Mouse (Mus musculus): Measurements from ENCODE around the gene Pip4k2c. TPM values are rescaled to one million over a fixed set of nuclear protein-coding genes. Genes with fewer than 3 reads are reported as not detected.

The Pip4k2c gene
- 22.7 and 22.9 TPM in 2 replicates for polyA plus RNA-seq (2014; fragmentation: Nextera tagmentation; extraction: Ambion mirVana)

- peak; percentile 98 for ATAC-seq (ENCODE audit: insufficient number of reproducible peaks, insufficient read depth, low FRiP score, low read depth)
- peak within 1 kb of the TSS; percentile 39; the same call in 1 of the 2 replicates for H3K27ac ChIP-seq (ENCODE audit: low read length)
- H3K36me3 ChIP-seq (ENCODE audit: control insufficient read depth, insufficient read depth, low read length) = peaks cover 6% of the 10 kb centered on the region; the same call in 1 of the 2 replicates
- H3K9ac ChIP-seq (replicated peaks; ENCODE audit: low read depth, low read length) = peak within 1 kb of the TSS; percentile 77
- no peaks in the 10 kb centered on the region for H3K27me3 ChIP-seq (ENCODE audit: control insufficient read depth, insufficient read depth, low read length)
- no peaks in the 10 kb centered on the region for H3K9me3 ChIP-seq (ENCODE audit: control insufficient read depth, low read depth, low read length)
- peak within 1 kb of the TSS; percentile 90 for H3K4me2 ChIP-seq (replicated peaks; ENCODE audit: low read depth, low read length)
- under 1% methylated on average over 47 of the region's 47 CpGs for WGBS
- H3K4me1 ChIP-seq (ENCODE audit: control insufficient read depth, insufficient read depth, low read length) = no peaks in the 10 kb centered on the region
- H3K4me3 ChIP-seq (ENCODE audit: low read depth, low read length) = peak within 1 kb of the TSS; percentile 86
Observed at GRCm38 (mm10) chr10:127211414-127211854, at the start of gene Pip4k2c. Gene Pip4k2c, minus strand, starts transcription at chr10:127211585.

DNA sequence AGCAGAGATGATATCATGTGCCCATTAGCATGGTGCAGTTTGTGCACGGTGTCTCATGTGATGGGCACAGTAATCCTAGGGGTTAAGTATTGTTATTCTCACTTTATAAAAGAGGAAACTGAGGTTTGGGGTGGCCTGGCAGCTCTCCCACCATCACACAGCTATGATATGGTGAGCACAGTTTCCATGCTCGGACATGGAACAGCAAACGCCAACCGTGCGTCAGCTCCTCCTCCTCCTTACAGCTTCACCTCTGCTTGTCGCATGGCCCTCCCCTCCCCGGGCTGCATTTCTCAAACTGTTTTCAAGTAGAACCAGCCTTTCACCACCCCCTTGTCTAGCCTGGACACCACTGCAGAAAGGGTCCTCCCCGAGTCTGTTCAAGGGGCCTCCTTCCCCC lies 47.1 kb upstream of the Pip4k2c start:
- Histone ChIP-seq H3K4me1 (ENCODE audit: control insufficient read depth, insufficient read depth, low read length) (peaks cover 4% of the 10 kb centered on the region; the same call in 1 of the 2 replicates), H3K27ac (ENCODE audit: low read length) (no peak overlapping the region), H3K36me3 (ENCODE audit: control insufficient read depth, insufficient read depth, low read length) (no peaks in the 10 kb centered on the region), H3K9me3 (ENCODE audit: control insufficient read depth, low read depth, low read length) (no peaks in the 10 kb centered on the region), H3K4me2 (replicated peaks; ENCODE audit: low read depth, low read length) (no peak overlapping the region), H3K9ac (replicated peaks; ENCODE audit: low read depth, low read length) (no peak overlapping the region), H3K4me3 (ENCODE audit: low read depth, low read length) (no peak overlapping the region), H3K27me3 (ENCODE audit: control insufficient read depth, insufficient read depth, low read length) (0 out of 2 replicates have a peak, but pooled peaks cover 3% of the 10 kb centered on the region)
- WGBS = 75% methylated on average over 8 of the region's 8 CpGs
- no peak for ATAC-seq (ENCODE audit: insufficient number of reproducible peaks, insufficient read depth, low FRiP score, low read depth)

DNA sequence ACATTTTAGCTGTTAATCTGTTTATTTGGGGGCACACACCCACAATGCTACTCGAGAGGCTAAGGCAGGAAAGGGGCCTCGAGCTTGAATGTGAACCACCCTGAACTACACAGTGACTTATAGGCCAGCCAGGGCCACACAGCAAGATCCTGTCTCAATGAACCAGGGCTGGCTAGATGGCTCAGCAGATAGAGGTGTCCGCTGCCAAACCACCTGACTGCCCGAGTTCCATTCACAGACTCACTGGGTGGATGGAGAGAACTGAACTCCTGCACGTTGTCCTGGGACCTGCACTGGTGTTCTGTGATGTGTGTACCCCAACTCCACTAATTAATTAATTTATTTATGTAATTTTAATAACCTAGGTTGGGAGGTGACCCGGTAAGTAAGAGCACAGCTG lies 46.4 kb upstream of the Pip4k2c start:
- ATAC-seq (ENCODE audit: insufficient number of reproducible peaks, insufficient read depth, low FRiP score, low read depth) = no peak
- Histone ChIP-seq H3K9ac (replicated peaks; ENCODE audit: low read depth, low read length) (no peak overlapping the region), H3K4me2 (replicated peaks; ENCODE audit: low read depth, low read length) (no peak overlapping the region)

DNA sequence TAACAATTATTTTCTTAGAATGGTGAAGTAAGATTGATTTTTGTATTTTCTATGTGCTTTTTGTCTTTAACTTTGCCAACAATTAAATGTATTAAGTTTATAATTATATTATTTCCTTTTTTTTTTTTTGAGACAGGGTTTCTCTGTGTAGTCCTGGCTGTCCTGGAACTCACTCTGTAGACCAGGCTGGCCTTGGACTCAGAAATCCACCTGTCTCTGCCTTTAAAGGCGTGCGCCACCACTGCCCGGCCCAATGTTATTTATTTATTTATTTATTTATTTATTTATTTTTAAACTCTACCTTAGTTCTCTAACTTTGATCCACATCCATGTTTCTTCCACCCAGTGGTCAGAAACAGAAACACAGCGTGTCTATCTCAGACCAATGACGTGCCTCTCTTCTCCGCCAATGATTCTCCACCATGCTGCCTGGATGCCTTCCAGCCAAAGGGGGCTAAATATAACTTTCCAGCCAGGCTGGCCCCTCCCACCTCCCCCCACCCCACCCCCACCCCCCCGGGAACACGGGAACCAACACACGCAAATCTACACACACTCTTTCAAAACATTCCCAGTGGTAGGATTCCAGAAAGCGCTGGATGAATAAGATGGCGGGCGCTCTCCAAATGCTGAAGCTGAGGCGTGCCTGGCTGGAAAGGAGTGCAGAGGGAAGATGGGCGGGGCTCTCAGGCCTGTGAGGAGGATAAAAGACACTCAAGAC lies 44.4 kb upstream of the Pip4k2c start:
- Histone ChIP-seq H3K9me3 (ENCODE audit: control insufficient read depth, low read depth, low read length) (no peaks in the 10 kb centered on the region), H3K36me3 (ENCODE audit: control insufficient read depth, insufficient read depth, low read length) (no peaks in the 10 kb centered on the region), H3K27ac (ENCODE audit: low read length) (no peak overlapping the region), H3K27me3 (ENCODE audit: control insufficient read depth, insufficient read depth, low read length) (no peaks in the 10 kb centered on the region), H3K4me1 (ENCODE audit: control insufficient read depth, insufficient read depth, low read length) (no peaks in the 10 kb centered on the region), H3K4me3 (ENCODE audit: low read depth, low read length) (no peak overlapping the region), H3K4me2 (replicated peaks; ENCODE audit: low read depth, low read length) (no peak overlapping the region), H3K9ac (replicated peaks; ENCODE audit: low read depth, low read length) (no peak overlapping the region)
- ATAC-seq (ENCODE audit: insufficient number of reproducible peaks, insufficient read depth, low FRiP score, low read depth) = peak; percentile 77; the same call in 1 of the 2 replicates
- 20% methylated on average over 14 of the region's 14 CpGs for WGBS

More for the DNA sequence above, 46.4 kb upstream of the Pip4k2c start:
- no peak overlapping the region for H3K27ac ChIP-seq (ENCODE audit: low read length)
- H3K9me3 ChIP-seq (ENCODE audit: control insufficient read depth, low read depth, low read length) = no peaks in the 10 kb centered on the region
- 80% methylated on average over 6 of the region's 6 CpGs for WGBS
- no peak overlapping the region for H3K4me3 ChIP-seq (ENCODE audit: low read depth, low read length)
- H3K36me3 ChIP-seq (ENCODE audit: control insufficient read depth, insufficient read depth, low read length) = no peaks in the 10 kb centered on the region
- H3K4me1 ChIP-seq (ENCODE audit: control insufficient read depth, insufficient read depth, low read length) = peaks cover 4% of the 10 kb centered on the region; the same call in 1 of the 2 replicates
- 0 out of 2 replicates have a peak, but pooled peaks cover 3% of the 10 kb centered on the region for H3K27me3 ChIP-seq (ENCODE audit: control insufficient read depth, insufficient read depth, low read length)

- 82% methylated on average over 5 of the region's 5 CpGs for WGBS
- no peaks in the 10 kb centered on the region for H3K9me3 ChIP-seq (ENCODE audit: control insufficient read depth, low read depth, low read length)
- ATAC-seq (ENCODE audit: insufficient number of reproducible peaks, insufficient read depth, low FRiP score, low read depth) = no peak
- no peak overlapping the region for H3K9ac ChIP-seq (replicated peaks; ENCODE audit: low read depth, low read length)
- no peaks in the 10 kb centered on the region for H3K36me3 ChIP-seq (ENCODE audit: control insufficient read depth, insufficient read depth, low read length)
- H3K4me2 ChIP-seq (replicated peaks; ENCODE audit: low read depth, low read length) = no peak overlapping the region
- H3K27ac ChIP-seq (ENCODE audit: low read length) = no peak overlapping the region
- no peaks in the 10 kb centered on the region for H3K4me1 ChIP-seq (ENCODE audit: control insufficient read depth, insufficient read depth, low read length)
- H3K4me3 ChIP-seq (ENCODE audit: low read depth, low read length) = no peak overlapping the region
- H3K27me3 ChIP-seq (ENCODE audit: control insufficient read depth, insufficient read depth, low read length) = no peaks in the 10 kb centered on the region
Observed at GRCm38 (mm10) chr10:127250810-127251209, 39.4 kb upstream of the Pip4k2c start.

GRCm38 (mm10) chr10:127238241-127238824 lies 26.9 kb upstream of the Pip4k2c start:
- no peak overlapping the region for H3K27ac ChIP-seq (ENCODE audit: low read length)
- H3K4me1 ChIP-seq (ENCODE audit: control insufficient read depth, insufficient read depth, low read length) = no peaks in the 10 kb centered on the region
- no peak overlapping the region for H3K4me3 ChIP-seq (ENCODE audit: low read depth, low read length)
- H3K27me3 ChIP-seq (ENCODE audit: control insufficient read depth, insufficient read depth, low read length) = no peaks in the 10 kb centered on the region
- no peak overlapping the region for H3K4me2 ChIP-seq (replicated peaks; ENCODE audit: low read depth, low read length)
- no peak overlapping the region for H3K9ac ChIP-seq (replicated peaks; ENCODE audit: low read depth, low read length)
- WGBS = 67% methylated on average over 18 of the region's 18 CpGs
- no peaks in the 10 kb centered on the region for H3K36me3 ChIP-seq (ENCODE audit: control insufficient read depth, insufficient read depth, low read length)
- H3K9me3 ChIP-seq (ENCODE audit: control insufficient read depth, low read depth, low read length) = no peaks in the 10 kb centered on the region
- no peak for ATAC-seq (ENCODE audit: insufficient number of reproducible peaks, insufficient read depth, low FRiP score, low read depth)

GRCm38 (mm10) chr10:127236541-127236940 lies 25.2 kb upstream of the Pip4k2c start:
- Histone ChIP-seq H3K4me1 (ENCODE audit: control insufficient read depth, insufficient read depth, low read length) (no peaks in the 10 kb centered on the region), H3K9ac (replicated peaks; ENCODE audit: low read depth, low read length) (no peak overlapping the region), H3K36me3 (ENCODE audit: control insufficient read depth, insufficient read depth, low read length) (no peaks in the 10 kb centered on the region), H3K27ac (ENCODE audit: low read length) (no peak overlapping the region), H3K9me3 (ENCODE audit: control insufficient read depth, low read depth, low read length) (no peaks in the 10 kb centered on the region), H3K4me3 (ENCODE audit: low read depth, low read length) (no peak overlapping the region), H3K4me2 (replicated peaks; ENCODE audit: low read depth, low read length) (no peak overlapping the region), H3K27me3 (ENCODE audit: control insufficient read depth, insufficient read depth, low read length) (no peaks in the 10 kb centered on the region)
- 50% methylated on average over 9 of the region's 9 CpGs for WGBS
- ATAC-seq (ENCODE audit: insufficient number of reproducible peaks, insufficient read depth, low FRiP score, low read depth) = no peak

DNA sequence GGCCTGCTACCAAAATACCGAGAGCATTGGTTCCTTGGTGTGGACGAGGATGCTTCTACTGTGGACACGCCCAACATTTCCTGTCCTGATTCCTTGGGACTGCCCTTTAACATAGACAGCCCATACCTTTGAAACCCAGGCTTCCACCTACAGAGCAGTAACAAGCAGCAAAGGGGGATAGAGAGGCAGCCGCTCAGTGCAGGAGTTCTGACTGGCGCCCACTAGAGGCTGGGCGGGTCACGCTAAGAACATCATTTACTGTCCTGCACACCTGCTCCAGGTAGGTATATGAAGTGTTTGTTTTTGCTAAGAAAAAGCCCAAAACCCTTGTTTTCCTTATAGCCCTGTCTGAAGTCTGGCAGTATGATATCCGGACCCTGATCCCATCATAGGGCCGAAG lies 21.8 kb upstream of the Pip4k2c start:
- Histone ChIP-seq H3K9me3 (ENCODE audit: control insufficient read depth, low read depth, low read length) (no peaks in the 10 kb centered on the region), H3K27ac (ENCODE audit: low read length) (no peak overlapping the region), H3K4me3 (ENCODE audit: low read depth, low read length) (no peak overlapping the region), H3K9ac (replicated peaks; ENCODE audit: low read depth, low read length) (no peak overlapping the region), H3K4me1 (ENCODE audit: control insufficient read depth, insufficient read depth, low read length) (no peaks in the 10 kb centered on the region), H3K27me3 (ENCODE audit: control insufficient read depth, insufficient read depth, low read length) (no peaks in the 10 kb centered on the region), H3K4me2 (replicated peaks; ENCODE audit: low read depth, low read length) (no peak overlapping the region), H3K36me3 (ENCODE audit: control insufficient read depth, insufficient read depth, low read length) (no peaks in the 10 kb centered on the region)
- ATAC-seq (ENCODE audit: insufficient number of reproducible peaks, insufficient read depth, low FRiP score, low read depth) = no peak
- 77% methylated on average over 9 of the region's 9 CpGs for WGBS
